Mouse (Mus musculus) right cerebral cortex, adult 18-20 months (tissue): ENCODE results near the gene Arsg.
A peak's percentile ranks its signal among the peaks of the same experiment; 100 is the strongest.

Source experiments
- DNase-seq: peaks from one replicate; pipeline ENCODE4 v3.0.0; 2022; ENCODE audit warnings: mixed read lengths

Gene Arsg

DNA sequence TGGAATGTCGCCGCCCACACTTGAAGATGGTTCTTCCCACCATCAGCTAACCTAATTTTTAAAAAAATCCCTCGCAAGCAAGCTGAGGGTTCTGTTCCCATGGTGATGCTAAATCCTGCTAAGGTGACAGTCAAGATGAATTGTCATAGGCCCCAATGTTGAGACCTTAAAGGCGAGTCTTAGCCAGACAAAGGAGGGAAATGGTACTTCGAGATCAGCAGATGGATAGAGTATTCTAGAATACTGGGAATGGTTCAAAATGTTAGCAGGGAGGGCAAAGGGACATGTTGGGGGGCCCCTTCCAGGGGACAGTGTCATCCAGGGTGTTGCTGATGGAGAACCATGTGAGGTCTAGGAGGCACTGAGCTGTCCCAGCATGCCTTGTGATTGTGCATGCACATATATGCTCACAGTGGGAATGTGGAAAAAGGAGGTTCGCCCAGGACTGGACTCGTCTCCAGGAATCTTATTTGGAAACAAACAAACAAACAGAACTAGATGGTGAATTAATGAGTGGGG lies 23.4 kb downstream of the Arsg start:
- peak; percentile 17 for DNase-seq

DNA sequence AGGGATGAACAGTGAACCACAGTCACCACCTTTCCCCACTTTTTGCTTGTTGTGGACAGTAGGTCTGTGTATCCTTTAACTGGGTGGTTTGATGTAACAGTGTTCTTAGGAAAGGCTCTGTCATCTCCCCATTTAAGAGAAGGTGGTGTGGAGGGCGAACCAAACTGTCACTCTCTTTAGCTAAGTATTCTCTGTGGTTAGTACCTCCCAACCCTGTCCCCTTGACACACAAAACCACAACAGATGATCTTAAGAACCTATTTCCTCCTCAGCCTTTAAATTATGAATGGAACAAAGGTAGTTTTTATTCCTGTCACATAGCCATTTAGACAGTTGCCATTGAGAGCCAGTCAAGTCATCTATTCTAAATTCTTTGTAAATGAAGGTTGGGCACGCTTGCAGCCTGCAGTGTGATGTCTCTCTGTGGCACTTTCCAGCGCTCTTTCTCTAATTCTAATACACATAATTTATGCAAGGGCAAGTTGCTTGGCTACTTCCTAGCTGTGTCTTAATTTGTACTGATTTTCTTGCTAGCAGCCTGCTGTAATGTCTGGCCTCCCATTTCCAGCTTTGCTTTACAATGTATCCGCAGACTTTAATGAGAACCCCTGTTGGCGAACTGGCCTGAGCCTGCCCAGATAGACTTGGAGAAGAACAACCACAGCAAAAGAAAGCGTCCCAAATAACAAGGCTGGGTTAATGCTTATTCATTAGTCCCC lies 24.0 kb downstream of the Arsg start:
- peak; percentile 28 for DNase-seq

DNA sequence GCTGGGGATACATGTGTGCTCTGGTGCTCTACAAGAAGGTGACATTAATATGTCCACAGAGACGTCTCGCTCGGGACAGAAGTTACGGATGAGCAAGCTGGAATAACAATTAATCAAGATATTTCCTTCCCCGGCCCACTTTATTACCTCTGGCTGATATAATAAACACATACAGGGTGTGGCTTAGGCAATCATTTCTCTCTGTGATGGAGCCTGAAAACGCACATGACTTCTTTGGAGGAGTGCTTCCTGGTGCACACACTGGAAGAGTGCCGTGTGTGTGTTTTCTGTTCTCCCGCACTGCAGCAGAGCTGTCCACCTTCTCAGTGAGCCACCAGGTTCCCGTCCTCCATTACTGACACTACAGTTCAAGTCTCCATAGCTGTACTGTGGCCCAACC lies 24.8 kb downstream of the Arsg start:
- no peak for DNase-seq

DNA sequence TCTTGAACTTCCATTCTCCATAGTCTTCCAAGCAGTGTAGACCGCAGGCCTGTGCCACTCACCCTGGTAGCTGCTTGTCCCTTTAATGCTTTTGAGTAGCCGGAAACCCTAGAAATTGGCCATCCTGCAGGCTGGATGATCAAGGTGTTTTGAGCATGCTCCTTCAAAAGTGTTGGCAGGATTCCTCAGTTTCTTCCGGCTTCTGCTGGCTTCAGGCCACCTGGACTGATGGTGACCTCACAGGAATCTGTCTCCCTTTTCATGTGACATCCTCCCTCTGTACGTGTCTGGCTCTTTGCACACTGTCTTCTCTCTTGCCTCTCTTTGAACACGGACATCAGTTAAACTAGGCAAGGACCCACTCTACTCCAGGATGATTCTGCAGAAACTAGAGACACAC lies 27.0 kb downstream of the Arsg start:
- no peak for DNase-seq

DNA sequence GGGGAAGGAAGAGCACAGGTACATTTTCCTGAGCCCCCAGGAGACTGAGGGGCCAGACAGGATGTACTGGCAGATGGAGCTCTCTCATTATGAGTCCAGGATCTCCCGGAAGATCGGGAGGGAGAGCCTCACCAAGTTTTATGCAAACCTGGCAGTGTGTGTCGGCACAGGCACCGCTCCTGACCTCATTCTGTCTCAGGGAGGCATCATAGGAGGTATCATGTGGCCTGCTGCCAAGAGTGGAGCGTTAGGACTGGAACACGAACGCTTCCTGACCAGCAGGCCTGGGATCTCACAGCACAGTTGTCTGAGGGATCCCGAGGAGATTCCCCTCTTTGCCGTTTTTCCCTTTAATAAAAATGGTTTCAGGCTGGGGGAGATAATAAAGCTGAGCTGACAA lies 31.8 kb downstream of the Arsg start:
- peak; percentile 36 for DNase-seq

DNA sequence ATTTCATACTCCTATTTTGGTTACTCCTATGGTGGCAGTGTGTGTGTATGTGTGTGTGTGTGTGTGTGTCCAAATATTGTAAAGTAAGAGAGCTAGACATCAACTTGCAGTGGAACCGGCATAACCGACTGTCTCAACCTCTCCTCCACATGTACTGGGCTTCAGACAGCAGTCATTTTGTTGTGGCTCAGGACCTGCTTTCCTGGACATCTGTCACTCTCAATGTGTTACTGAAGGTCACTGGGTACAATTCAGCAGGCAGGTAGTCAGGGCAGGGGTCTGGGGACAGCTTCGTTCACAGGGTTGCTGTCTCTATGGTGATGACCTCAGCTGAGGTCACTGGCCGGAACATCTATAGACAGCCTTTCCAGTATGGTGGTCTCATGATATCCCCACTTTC lies 32.6 kb downstream of the Arsg start:
- no peak for DNase-seq

DNA sequence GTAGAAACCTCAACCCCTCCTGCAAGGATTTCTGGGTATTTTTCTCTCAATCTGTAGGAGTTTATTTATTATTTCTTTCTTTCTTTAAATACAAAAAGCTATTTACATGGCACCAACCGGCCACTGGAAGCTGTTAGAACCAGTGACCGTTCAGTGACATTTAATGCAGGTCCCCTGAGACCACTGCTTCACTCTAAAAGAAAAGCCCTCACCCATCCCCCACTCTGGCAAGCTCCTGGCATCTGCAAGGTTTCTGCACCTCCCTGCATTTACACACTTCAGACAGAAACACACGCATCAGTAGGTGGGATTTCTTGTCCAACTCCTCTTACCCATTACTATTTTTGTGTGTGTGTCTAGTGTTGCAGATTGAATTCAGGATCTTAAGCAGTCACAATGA lies 33.9 kb downstream of the Arsg start:
- no peak for DNase-seq

DNA sequence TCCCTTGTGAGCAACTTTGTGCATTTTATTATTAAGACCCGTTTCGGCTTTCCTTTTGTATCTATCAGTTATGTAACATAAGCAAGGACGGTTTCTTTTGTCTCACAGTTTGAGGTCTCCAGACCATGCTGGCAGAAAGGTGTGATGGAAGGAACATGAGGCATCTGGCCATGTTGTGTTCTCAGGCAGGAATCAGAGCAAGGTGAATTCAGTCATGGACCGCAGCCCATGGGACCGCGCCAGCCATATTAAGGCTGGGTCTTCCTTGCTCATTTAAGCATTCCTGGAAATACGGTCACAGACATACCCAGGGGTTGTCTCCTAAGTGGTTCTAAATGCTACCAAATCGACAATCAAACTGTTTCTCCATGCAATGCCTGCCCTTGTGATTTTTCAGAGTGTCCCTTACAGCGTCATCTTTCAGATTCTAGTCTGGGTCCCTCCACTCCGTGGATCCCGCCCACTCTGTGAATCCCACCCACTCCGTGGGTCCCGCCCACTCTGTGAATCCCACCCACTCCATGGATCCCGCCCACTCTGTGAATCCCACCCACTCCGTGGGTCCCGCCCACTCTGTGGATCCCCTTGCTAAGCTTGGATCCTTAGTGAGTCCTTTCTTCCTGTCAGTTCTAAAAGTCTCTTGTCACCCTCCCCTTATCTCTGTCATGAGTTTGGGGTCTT lies 40.0 kb downstream of the Arsg start:
- DNase-seq: no peak

DNA sequence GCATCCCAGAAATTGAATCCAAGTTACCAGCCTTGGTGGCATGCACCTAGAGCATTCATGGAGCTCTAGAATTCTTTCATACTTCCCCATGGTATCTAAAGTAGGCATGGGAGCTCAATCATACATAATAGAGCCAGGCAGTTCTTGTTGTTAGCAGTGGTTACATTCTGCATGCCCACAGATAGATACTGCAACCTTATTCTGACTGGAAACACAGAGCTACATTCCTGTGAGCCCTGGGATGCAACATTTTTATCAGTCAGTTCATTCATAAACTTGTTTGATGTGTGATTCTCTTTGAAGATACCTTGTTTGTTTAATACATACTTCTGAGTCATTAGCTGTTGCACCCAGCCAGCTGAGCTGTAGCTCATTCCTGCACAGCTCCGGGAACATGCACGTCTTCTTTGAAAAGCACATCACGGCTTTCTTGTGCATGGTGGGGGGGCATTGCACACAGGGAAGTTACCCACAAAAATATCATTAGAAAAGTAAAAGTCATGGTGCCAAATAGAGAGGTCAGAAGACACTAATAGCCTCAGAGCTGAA lies 41.0 kb downstream of the Arsg start:
- DNase-seq: no peak

DNA sequence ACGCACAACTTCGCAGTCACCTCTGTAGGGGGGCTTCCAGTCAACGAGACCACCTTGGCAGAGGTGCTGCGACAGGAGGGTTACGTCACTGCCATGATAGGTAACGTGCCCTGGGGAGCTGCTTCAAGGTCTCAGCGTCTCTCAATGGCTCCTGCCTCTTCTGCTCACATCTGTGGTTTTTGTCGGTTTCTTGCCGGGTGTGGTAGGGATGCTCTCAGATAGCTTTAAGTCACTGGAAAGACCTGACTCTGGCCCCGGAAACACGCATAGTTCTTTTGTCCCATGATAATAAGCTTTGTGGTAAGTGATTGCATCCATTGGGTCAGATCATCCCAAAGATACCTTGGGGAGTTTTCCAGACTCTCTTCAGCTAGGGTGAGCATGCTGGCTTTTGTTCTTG lies 44.2 kb downstream of the Arsg start:
- DNase-seq: no peak

DNA sequence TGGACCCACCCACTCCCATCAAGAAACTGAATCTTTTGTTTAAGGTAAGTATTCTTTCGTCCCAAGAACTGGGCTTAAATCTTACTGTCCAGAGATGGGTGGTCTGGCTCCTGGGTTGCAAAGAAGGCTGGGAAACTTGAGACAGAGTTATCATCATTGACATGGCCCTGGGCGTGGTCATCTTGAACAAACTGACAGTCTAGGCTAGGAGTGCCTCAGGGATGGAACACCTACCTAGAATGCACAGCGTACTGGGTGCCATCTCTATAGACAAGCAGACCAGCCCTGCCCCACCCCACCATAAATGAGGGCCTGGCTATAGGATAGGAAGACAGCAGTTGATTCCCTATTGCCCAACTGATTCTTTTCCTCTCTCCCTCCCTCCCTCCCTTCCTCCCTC lies 44.6 kb downstream of the Arsg start:
- no peak for DNase-seq

DNA sequence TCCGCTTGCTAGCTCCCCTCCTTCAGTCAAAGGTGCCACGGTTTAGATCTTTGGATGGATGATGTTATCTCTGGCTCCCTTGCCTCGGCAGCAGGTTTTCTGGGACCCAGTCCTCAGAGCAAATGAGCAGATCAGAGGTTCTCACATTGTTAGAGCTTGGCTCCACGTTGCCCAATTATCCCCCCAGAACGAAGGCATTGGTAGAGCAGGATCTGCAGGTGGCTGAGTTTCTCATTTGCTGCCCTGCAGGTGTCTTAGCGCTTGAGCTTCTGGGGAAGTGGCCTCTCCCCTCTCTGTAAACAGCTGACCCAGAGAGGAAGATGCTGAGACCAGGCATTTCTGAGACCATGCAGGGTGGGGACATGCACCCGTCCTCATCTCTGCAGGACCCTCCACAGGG lies 47.8 kb downstream of the Arsg start:
- DNase-seq: no peak

DNA sequence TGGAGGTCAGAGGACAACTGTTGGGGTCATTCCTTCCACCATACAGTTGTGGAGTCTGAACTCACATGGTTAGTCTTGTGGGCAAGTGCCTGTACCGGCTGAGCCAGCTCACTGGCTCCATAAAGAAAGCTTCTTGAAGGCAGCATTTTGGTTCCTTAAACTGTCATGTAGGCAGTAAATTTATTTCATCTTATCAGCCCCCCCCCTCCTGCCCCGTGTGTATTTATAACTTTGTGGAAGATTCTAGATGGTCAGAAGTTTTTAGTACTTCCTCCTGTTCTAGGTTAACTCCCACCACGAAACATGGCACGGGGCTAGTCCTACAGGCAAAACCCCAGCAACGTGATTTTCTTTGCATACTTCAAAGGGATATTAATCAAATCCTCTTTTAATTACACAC lies 51.7 kb downstream of the Arsg start:
- DNase-seq: no peak

DNA sequence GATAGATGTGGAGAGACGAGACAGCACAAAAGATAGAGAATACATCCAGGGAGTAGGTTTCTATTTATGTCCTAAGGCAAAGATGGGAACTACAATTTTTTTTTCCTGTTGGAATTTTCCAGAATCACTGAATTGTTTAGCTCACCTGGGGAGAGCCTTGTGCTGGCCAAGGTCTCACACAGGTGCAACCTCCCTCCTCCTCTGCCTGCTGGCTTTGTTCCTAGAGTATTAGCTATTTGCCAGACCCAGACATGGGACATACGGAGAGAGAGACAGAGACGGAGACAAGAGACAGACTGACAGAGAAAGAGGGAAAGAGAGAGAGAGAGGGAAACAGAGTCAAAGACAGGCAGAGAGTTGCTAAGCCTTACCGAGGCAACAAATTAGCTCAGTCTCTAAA lies 52.4 kb downstream of the Arsg start:
- DNase-seq: no peak

DNA sequence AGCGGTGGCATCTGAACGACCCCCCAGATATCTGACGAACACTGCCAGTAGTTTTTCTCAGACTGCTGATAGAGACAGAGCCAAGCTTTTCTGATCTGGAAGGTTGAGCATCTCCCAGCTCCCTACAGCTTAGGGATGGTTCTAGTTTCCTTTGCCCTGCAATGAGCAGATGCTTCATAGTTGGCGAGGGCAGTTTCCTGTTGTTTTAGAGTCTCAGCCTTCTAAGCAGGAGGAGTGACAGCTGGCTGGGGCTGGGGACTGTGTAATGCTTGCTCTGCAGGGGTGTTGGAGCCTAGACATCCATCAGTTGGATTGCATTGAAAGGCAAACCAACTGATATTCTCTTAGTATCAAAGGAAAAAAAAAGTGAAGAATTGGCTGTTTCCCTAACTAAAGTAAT lies 56.9 kb downstream of the Arsg start:
- no peak for DNase-seq

DNA sequence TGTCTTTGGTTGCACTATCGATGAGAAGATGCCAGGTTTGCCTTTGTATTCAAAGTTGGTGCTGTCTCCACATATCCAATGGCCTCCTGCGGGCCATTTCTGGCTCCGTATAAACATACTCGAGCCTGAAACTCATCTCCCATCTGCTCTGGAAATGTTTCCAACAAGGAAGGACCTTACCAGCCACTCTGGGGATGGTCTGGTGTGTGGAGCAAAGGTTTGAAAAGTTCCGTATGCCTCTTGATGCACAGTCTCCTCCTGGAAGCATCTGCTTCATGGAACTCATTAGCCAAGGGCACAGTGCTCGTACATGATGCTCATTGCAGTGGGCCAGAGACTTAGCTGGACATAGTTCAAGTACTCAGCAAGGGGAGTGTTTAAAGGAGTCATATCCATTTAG lies 62.8 kb downstream of the Arsg start:
- DNase-seq: no peak

DNA sequence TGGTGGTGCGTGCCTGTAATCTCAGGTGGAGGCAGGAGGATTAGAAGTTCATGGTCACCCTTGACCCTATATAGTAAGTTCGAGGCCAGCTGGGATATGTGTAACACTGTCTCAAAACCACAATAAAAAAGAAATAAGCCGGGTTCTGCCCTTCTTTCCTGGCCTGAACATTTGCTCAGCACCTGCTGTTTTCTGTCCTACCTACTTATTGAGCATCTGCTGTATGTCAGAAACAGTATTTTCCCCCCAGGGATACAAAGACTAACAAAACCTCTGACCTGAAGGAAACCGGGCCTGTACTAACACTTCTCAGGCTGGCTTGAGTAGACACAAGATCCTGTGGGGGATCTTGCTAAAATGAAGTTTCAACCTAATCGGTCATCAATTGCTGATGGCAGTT lies 63.8 kb downstream of the Arsg start:
- no peak for DNase-seq

DNA sequence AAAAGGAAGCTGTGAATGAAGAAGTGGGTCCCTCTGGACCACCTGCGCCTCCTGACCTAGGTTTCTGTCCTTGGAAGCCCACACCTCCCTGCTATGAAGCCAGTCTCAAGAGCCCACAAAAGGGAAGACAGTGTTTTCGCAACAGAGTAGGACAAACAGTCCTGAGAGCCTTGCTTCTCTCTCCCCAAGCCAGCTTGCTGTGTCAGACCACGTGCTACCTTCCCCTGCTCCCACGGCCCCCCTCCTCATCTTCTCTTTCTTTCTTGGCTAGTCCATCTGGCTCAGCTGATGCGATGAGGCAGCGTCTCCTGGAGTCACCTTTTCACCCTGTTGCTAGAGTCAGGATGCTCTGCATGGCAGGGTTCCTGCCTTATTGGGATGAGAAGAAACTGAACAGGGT lies 66.1 kb downstream of the Arsg start:
- DNase-seq: no peak

DNA sequence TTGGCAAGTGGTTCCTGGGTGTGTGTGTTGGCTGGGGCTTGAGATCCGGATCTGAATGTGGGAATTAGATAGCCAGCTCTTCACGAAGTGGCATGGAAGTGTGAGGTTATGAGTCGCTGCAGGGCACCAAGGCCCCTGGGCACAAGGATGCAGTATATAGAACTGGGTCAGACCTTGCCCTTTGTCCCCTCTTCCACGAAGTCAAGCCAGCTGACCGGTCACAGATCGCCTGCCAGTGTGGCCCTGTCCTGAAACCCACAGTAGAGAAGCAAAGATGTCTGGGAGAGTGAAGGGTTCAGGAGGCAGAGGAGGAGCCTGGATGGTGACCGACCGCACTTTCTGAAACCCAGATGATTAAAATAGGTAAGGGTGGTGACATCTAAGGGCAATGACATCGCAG lies 70.3 kb downstream of the Arsg start:
- DNase-seq: no peak

DNA sequence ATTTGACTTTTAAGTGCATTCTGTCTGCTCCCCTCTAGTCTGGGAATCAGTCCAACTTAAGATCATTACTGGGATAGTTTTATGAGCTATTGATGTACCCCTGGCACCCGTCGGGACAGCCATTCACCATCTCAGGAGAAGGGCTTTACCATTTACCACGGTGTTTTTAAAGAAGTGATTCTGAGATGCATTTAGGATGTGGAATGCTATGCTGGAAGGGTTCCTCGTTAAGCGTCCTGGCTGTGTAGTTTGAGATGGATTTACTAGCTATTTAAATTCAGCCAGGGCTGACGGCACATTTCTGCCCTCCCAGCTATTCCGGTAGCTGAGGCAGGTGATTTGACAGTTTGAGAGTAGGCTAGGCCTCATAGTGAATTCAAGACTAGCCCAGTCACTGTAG lies 71.3 kb downstream of the Arsg start:
- no peak for DNase-seq

DNA sequence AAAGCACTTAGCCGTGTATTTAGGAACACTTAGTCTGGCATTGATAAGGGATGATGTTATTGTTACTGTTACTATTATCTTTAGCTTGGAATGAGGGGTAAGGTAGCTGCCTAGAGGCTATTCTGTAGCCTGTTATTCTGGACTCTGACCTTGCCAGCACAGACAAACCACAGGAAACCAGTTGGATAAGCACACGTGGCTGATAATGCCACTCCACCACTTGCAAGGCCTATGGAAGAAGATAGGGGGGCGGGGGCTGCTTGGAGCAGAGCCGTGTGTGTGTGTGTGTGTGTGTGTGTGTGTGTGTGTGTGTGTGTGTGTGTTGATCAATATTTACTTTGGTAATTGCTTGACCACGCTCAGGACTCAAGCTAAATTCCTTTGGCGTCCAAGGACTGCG lies 72.1 kb downstream of the Arsg start:
- DNase-seq: no peak

DNA sequence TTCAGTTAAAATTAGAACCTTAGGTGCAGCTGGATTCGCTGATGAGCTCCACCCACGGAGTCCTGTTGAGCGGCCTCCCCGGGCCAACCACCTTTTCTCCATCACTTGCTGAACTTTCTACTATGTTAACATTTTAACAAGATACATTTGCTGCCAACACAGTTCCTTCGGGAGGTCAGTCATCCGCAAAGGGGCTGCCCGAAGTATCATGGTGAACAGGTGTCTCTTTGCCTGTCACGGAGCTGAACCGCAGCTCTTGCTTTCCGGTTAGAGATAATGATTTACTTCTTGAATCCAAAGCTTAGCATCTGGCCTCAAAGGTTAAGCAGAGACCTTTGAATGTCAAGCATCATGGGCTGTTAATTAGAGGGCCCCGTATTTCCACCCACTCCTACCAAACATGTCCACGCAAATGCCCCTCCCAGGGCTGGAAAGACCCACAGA lies 72.5 kb downstream of the Arsg start:
- no peak for DNase-seq

DNA sequence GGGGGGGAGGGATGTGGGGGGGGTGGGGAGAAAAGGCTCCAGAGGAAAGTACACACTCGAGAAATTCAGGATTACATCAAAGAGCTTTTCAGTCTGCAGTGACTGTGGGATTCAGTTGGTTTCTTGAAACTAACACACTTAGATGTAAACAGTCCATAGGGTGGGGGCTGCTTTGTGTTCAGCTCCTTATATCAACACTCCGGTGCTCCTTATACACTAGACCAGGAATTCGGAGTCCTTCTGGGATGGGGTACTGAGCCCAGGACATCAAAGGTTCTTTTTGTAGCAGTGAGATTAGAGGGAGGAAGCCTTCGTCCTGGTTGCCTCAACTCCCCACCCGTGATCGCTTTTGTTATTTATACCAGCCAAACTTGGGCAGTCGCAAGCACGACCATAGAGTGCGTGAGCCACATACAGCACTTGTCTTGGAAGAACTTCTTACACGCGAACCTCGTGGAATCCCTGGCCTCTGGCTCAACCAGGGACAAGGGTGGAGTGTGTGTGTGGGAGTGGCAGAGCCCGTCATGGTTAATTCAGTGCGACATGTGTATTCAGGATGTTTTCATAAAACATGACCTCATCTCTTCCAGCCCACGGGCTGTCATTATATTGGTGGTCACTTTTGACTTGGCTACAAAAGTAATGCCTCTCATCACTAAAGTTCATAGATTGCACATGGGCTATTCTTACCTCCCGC lies 73.3 kb downstream of the Arsg start:
- no peak for DNase-seq

DNA sequence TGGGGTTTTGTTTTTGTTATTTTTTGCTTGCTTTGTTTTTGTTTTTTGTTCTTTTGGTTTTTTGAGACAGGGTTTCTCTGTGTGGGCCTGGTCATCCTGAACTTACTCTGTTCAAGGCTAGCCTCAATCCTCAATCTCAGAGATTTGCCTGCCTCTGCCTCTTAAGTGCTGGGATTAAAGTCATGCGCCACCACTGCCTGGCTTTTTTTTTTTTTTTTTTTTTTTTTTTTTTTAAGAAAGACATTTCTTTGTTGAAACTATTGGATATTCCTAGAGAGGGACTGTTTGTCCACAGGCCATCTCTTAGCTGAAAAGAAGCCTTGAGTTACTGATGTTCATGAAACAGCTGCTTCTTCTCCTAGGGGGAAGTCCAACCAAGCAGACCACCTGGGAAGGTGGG lies 74.5 kb downstream of the Arsg start:
- DNase-seq: no peak
